Mouse (Mus musculus) MN1 (cell line): ENCODE results near the gene 5730596B20Rik.

Experiments
- DNase-seq: peaks from one replicate; pipeline ENCODE4 v3.0.0-alpha.2; 2016; ENCODE audit warnings: low spot score

Gene 5730596B20Rik

GRCm38 (mm10) chr6:52177061-52177735 lies at the start of gene 5730596B20Rik:
5730596B20Rik (plus strand) TSS chr6:52177498.
- no peak for DNase-seq

GRCm38 (mm10) chr6:52137841-52138535 lies 39.3 kb upstream of the 5730596B20Rik start:
- DNase-seq, result no peak

DNA sequence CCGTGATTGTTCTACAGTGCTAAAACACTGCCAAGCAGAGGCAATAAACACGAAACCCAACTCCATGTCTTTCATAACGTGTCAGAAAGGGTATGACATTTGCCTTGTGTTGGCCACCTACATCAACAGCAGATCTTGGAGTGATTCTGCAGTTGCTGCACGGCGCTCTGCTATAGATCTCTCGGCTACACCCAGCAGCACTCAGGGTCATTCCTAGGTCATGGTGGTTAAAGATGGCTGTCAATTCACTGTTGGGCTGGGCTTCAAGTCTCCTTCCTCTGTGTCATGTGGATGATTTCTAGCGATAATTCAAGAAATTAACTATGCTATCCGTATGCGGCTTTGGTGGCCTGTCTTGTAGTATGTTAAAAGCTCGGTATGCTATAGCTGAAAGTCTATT lies 38.7 kb upstream of the 5730596B20Rik start:
- DNase-seq, result no peak

DNA sequence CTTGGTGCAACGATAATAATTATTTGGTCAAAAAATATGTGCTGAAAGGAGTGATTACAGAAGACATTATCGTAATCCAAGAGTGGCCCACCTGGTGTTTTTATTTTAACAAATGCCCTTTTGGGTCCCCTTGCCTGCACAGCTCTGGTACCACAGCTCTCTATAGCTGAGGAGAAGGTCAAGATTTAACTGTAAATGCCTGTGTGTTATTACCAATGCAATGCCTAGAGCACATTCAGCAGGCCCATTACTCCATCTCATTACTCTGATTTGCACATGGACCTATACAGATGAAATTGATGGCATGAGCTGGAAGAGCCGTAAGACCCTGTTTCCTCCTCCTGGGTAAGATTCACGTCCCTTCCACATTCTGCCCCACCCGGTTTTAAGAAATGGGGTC lies 38.2 kb upstream of the 5730596B20Rik start:
- no peak for DNase-seq

DNA sequence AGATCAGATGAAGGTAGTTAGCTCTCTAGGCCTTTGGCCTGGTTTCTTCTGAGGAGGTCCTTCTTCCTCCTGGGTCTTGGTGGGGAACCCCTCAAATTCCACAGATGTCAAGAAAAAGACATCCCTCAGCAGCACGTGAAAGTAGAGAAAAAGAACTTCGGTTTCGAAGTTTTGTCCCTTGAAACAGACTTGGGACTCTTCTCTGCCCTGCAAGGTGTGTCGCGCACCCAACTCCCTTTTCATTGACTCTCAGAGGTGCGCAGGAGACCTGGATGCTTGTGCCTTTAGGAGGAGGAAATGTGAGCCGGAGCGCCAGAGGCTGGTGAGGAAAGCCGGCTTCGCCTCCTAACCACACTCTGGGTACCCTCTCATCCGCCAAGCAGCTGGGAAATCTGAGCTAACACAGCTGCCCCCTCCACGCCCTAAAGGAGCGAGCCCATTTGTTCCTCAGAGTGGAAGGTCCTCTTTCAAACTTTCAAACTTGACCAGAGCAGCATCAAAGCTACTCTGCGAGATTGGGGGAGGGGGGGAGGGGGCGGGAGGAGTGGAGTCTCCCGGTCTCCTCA lies 26.8 kb upstream of the 5730596B20Rik start:
- no peak for DNase-seq

DNA sequence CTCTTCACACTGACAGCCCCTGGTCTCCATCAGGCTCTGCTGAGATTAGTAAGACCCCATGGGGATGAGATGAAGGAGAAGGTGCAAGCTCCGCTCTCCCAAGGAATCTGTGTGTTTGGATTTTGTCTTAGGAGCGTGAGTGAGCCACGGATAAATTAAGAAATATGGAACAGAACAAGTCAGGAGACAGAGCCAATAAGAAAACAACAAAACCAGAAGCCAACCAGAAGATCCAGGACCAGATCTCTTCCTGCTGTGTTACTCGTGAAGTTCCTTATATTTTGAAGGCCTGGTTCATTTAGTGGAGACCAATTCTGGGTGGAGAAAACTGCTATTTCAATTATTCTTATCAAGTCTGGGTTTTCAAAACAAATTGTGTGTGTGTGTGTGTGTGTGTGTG lies 25.7 kb upstream of the 5730596B20Rik start:
- no peak for DNase-seq

DNA sequence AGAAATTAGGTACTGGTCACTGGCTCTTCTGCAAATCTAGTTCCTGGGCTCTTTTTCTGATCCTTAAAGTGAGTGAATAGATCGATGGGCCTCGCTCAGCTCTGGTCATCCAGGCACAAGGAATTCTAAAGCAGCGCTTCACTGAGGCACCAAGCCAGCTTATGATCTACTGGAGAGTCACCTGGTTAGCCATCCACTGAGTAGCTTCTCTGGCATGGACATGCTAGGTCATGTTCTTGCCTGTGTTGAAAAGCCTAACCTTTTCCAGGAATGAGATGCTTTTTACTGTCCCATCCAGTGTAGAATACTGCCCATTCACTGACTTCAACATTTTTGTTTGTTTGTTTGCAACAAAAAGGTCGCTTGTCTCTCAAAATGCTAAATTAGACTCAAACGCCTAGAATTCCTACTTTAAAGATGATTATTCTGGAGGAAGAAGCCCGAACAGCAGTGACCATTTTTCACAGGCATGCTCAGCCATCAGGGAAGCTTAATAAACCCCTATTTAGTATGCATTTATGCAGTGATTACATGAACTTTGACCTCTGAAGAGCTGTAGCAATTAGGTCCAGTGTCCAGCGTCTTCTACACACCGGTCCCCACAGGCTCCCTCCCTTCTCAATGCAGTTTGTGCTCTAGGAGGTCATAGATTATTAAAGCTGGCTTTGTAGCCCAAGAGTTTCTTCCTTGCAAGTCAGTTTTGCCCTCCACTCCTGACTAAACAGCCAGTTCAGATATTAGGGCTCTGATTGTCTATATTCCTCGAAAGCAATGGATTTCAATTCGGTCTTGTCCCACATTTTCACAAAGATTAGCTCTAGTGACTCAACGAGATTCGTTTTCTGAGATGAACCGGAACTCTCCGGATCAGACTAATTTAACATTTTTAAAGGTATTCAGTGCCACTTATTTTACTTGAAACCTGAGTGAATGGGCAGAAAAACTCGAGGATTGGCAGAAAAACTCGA lies 24.8 kb upstream of the 5730596B20Rik start:
- DNase-seq, result no peak

GRCm38 (mm10) chr6:52153270-52153669 lies 24.0 kb upstream of the 5730596B20Rik start:
- no peak for DNase-seq

DNA sequence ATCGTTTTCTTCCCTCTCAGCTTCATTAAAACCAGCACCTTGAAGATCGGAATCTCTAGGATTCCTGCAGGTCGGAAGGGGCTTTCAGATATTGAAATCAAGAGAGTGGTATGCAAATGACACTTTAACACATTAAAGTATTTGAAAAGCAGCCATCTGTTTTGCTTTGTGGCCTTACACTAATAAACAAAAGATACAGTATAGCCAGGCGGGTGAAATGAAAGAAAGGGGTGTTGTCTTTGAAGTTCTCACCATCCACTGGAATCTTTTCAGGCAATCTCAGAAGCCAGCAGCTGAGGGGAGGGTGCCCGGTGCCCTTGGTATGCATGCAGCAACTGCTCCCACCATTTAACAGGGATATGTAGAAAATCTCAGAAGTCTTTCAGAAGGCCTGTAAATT lies 23.3 kb upstream of the 5730596B20Rik start:
- no peak for DNase-seq

- no peak for DNase-seq
Measured at GRCm38 (mm10) chr6:52155471-52155870, 21.8 kb upstream of the 5730596B20Rik start.

GRCm38 (mm10) chr6:52156551-52157200 lies 20.6 kb upstream of the 5730596B20Rik start:
- DNase-seq, result no peak

DNA sequence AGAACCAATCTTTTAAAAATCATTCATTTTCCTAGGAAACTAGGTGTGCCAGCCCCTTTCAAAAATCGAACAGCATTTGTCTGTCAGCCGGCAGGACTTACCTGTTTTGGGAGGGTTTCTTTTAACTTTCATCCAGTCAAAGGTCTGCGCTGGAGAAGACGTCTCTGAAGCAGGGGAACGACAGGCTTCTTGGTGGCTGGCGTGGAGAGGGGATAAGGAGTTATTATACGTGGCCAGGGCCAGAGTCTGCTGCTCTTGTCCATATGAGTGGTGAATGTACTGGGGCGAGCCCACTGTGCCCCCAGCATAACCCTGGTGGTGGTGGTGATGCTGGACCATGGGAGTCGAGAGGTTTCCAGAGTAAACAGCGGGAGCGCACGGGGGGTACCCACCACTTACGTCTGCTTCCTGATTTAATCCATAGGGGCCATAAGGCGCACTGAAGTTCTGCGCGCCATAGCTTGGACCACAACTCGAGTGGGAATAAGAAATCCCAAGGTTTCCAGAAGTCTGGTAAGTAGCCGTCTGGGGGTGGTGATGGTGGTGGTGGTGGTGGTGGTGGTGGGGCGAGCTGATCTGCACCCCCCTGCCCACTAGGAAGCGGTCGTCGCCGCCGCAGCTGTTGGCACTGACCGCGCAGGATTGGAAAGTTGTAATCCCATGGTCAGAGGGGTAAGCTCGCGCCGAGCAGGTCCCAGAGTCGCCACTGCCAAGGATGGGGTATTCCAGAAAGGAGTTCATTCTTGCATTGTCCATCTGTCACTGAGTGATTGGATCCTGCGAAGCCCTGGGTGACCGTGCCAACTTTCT lies 19.6 kb upstream of the 5730596B20Rik start:
- DNase-seq, result no peak

DNA sequence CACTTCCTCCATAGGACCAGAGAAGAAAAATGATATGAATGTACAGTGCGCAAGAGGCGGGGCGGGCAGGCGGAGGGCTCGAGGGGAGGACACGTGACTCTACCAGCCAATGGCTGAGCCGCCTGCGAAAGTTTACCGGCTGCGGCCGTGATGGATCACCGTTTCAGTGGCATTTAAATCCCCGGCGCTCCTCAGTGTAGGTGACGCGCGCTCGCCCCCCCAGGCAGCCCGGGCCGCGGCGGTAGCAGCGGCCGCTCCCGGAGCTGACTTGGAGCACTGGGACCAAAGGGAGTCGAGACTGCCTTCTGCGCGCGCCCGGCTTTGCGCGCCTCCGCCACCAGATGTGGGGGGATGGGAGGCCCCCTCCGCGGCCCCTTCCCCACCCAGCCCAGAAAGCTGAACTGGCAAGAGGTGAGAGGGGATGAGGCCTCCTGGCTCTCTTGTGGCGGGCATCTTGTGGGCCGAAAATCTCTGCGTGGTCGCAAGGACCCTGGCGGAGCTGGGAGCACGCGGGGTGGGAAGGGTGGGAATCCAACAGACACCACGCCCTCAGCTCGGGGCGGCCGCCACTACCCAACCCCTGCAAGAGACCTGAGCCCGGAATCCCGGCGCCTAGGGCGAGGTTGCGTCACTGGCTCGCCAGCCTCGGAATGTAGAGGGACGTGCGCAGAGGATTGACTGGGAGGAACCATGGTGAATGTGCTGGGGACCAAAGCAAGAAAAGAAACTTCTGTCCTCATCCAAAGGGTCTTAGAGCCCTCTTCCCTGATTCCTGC lies 18.8 kb upstream of the 5730596B20Rik start, which contains the start of gene Hoxa1:
Gene Hoxa1 (minus strand): TSS at position 42 of the 776 bp plus-strand sequence.
- DNase-seq, result peak; percentile 58

DNA sequence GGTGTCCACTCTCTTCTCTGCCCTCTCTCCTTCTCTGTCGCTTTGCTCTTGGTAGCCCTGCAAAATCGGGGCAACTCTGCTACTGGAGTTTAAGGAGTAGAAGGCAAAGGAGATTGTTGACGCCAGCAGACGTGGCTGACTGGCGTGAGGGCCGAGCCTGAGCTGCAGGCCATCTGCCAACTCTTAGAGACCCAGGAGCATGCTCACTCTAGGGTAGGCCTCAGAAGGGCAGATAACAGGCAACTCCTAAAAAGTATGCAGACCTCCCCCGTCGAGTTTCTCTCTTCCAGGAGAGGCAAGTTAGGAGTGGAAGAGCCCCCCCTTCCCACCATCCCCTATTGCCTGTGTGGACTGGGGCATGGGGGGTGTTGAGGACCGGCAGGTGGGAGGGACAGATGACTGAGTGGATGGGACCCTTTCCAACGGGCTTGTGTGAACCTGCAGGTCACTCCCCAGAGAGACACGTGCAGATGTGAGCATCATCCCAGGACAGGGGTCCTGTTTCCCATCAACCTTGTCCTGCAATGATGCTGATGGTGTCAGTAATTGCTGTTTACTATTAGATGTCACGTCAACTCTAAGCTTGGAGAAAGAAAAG lies 18.0 kb upstream of the 5730596B20Rik start:
- no peak for DNase-seq

DNA sequence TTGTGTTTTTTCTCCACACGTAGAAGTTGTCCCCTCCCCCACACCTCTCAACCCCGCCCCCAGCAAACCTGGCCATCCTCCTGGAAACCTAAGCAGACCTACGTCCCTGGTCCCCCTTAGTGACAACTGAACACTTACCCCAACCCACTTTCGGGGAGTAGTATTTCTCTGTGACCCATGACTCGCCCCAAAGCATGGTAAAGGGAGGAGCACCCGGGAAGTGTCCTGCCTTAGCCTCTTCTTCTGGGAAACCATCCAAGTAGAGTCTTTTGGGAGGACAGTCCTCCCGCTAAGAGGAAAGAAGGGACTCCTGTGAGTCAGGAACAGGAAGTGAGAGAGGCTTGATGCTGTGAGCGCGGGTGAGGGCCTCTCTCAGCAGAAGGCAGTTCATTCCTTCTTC lies 17.3 kb upstream of the 5730596B20Rik start:
- peak; percentile 43 for DNase-seq

DNA sequence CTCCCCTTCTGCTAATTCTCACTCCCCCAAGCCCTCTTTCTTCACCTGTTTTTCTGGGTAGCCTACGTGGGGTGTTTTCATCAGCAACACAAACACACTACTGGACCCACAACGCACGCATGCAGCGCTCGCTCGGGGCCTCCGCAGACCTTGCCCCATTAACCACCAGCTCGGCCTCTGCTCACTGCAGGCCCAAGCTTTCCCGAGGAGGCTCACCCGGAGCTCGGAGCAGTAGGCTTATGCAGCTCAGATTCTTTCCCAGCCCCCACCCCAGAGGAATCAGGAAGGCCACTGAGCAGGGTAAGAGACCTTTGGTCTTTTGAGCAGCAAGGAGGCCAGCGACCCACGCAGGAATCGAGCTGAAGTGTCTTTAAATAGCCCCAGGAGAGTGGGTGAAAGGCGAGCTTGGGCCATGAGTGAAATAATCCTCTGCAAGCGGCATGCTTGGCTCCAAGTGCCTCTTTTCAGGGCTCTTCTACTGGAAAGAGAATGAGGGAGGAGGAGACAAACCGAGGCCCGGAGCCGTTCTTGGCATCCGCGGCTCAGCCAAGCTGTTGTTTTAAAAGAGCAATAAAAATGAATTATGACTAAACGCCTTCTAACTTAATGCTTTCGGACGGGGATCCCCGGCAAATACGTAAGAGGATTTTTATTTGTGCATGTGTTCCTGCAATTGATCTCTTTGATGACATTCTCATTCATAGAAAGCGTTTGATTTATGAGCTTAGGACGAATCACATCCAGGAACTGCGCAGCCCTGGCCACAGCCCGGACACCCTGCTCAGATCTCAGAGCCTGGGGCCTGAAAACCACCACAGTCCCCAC lies 16.6 kb upstream of the 5730596B20Rik start:
- DNase-seq, result no peak

GRCm38 (mm10) chr6:52161336-52162092 lies 15.8 kb upstream of the 5730596B20Rik start:
- DNase-seq, result no peak

DNA sequence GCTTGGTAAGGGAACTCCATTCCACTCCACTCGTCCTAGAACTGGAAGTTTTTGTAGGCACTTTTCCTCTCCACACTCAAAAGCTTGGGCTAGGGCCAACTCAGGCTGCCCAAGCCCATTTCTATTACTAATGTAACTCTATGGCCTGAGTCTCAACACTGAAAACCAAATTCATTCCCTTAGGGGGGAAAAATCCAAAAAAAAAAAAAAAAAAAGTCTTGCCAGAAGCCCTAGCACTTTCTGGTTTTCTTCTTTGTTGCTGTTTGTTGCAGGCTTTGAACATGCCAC lies 15.3 kb upstream of the 5730596B20Rik start:
- DNase-seq, result no peak
